Mouse (Mus musculus) inflammation-experienced regulatory T-cells, adult 6 months (primary cell): ENCODE results near the gene Galnt10. TPM values are rescaled to one million over a fixed set of nuclear protein-coding genes. Genes with fewer than 3 reads are reported as not detected.
A peak's percentile ranks its signal among the peaks of the same experiment; 100 is the strongest.

Experiments
- ATAC-seq: one replicate; pipeline ENCODE4 v1.8.0; 2017
- polyA plus RNA-seq, 3 experiments: library from polyadenylated mRNA; unstranded; fragments of 100-300 nt; shearing (Covaris generic); gene quantifications; one replicate each; pipeline ENCODE4 v1.2.1; 2017

The Galnt10 gene
- polyA plus RNA-seq, 3 experiments from 2014 or later = 2.8 to 5.2 (median 4.6) TPM

DNA sequence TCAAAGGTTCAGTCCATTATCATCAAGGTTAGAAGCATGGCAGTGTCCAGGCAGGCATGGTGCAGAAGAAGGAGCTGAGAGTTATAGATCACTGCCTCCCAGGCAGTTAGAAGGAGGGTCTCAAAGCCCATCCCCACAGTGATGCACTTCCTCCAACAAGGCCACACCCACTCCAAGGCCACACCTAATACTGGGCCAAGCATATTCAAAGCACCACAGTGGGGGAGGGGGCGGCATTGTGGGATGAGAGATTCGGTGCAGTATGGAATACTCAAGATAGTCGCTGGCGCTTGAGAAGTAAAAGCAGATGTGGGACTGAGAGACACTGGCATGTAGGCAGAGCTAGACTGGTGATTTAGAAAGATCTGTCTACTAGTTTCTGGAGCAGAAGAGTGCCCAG, 14.9 kb downstream of the Galnt10 start:
- no peak for ATAC-seq

DNA sequence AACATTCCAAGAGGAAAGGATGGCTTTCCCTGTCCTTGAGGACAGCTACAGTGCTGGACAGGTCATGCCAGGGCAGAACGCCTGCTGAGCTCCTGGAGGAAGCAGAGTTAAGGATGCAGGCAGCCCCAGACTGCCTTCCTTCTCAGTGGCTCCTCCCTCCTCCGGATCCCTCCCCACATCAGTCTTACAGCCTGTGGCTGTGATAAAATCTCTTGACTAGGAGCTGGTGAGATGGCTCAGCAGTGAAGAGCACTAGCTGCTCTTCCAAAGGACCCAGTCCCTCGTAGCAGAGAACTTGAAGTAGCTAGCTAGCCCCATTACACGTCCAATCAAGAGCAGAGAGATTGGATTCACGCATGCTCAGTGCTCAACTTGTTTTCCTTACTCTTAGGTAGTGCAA, 15.6 kb downstream of the Galnt10 start:
- peak; percentile 58 for ATAC-seq

DNA sequence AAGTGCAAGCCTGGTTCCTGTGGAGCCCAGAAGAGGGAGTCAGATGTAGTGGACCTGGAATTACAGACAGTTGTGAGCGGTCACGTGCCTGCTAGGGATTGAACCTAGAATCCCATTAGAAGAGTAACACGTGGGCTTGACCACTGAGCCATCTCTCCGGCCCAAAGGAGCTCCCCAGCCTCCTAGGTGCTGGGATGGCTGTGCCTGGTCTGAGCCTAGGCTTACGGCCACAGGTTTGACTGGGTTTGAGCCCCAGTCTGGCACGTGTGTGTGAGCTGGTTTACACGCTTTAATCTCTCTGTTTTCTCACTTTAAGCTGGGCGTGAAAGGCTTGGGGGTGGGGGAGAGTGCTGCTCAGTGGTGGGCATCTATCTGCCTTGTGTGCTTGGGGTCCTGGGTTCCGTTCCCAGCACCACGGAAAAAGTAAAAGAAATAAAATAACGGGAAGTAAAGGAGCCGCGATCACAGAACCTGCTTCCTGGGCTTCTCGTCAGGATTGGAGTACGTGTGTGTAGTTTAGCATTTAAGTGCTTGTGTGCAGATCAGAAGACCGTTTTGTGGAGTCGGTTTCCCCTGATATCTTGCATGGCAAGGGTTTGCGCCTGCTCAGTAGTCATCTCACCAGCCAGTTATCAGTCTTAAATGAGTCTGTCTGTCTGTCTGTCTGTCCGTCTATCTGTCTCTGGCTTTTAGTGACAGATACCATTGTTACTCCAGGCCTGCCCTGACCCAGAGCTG, 16.4 kb downstream of the Galnt10 start:
- no peak for ATAC-seq

DNA sequence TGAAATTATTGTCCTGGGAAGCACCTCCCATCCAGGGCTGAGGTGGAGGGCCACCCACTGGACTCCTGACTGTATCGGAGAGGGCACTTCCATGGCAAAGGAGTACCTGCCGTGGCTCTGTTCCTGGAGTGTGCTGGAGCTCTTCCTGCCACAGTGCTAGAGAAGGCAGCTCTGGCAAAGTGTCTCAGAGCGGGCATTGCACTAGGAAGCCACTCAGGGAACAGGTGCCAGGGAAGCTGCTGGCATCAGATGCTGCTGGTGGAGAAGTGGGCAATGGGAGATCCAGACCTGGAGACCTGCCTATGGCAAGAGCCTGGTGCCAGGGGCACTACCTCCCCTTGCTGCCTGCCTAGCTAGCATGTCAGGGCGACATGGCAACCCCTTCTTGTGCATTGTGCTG, 17.0 kb downstream of the Galnt10 start:
- ATAC-seq = no peak

DNA sequence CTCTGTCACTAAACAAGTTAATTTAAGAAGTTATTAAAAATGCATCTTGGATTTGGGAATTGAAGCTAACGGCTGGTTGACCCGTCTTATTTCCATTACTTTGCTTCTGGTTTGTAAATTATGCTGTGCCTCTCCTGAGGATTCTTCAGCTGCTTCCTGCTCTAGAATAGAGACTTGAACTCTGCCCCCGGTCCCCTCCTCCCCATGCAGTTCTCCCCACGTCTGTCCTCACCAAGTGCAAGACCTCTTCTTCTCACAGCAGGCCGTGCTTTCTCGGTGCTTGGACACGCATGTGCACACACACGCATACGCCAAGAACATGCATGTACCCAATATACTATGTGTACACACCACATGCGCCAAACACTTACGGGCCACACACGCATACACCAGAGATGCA, 18.0 kb downstream of the Galnt10 start:
- no peak for ATAC-seq

DNA sequence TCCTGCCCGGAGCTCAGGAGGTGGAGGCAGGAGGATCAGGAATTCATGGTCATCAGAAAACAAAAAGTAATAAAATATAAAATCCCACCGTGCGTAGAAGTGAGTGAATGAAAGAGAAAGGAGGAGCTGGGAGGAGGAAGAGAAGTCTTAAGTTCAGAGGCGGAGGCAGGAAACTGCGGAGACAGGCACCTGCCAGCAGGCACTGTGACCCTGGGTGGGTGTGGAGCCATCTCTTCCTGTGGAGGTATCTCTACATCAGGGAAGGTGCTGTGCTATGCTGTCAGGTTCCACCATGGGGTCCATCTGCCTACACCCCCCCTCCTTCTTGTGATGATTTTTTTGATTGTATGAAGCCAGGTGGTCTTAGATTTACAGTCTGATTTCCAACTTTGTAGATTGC, 19.5 kb downstream of the Galnt10 start:
- peak; percentile 76 for ATAC-seq

DNA sequence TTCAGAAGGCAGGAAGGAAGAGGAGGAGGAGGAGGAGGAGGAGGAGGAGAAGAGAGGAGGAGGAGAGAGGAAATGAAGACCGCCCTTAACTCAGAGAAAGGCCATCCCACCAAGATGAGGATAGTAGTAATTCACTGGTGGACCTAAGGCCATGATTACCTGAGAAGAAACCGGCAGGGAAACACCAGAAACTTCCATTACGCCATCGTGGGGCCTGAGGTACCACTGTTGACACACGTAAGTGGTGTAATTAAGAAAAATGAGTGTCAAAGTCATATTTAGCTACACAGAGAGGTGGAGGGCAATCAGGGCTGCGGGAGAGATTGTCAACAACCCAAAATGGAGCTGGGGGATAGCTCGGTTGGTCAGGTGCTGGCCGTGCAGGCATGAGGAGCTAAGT, 23.0 kb downstream of the Galnt10 start:
- no peak for ATAC-seq

DNA sequence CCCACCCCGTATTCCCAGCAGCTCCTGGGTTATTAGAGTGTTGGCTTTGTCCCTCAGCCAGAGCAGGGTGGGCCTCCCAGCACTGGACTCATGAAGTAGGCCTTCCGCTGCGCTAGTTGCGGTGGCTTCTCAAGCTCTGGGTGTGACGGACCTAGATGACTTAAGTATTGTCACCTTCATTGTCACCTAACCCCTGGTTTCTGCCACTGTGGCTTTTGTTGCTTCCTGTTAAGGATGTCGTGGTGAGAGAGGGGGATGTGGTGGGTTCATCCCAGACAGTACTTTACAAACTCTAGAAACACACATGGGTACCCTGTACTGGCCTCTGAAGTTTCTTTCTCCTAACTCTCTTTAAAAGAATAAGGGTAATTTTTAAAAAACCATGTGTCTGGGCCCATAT, 24.3 kb downstream of the Galnt10 start:
- ATAC-seq = peak; percentile 44

DNA sequence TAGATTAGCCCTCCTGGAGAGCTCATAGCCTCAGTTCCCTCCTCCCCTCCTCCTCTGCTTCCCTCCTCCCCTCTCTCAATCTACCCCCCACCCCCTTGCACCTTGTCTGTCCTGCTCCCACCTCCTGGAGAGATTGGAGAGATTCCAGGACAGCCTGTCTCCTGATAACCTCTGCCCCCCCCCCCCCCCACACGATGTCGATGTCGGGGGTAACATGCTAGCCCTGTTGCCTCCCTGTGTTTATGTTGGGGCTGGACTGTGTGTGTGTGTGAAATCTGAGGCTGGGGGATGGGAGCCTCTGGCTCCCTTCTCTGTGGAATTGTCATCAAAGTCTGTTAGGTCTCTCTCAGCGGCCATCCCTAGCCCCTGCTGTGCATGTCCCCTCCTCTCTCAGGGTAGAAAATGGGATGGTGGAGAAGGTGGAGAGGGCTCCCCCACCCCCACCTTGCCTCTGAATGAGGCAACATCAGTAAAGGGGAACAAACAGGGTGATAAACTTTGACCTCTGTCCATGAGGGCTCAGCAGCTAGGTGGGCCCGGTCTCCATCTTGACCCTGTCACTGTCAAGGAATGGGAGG, 26.0 kb downstream of the Galnt10 start:
- ATAC-seq = no peak

DNA sequence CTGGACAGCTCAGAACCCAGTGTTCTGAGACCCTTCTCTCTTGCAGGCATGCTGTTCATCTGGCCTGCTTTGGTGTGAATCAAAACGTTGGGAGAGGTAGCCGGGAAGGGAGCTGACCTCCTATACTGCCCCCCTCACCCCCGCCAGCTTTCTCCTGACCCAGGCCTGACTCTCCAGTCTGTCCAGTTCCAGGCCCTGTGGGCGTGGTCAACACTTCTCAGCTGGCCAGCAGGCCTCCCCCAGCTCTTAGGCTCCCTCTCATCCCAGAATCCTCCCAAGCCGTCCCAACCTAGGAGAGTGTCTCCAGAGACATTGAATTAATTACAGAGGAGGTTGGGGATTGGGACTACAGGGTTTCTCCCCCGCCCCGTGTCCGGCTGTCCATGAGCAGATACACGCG, 26.6 kb downstream of the Galnt10 start:
- no peak for ATAC-seq

DNA sequence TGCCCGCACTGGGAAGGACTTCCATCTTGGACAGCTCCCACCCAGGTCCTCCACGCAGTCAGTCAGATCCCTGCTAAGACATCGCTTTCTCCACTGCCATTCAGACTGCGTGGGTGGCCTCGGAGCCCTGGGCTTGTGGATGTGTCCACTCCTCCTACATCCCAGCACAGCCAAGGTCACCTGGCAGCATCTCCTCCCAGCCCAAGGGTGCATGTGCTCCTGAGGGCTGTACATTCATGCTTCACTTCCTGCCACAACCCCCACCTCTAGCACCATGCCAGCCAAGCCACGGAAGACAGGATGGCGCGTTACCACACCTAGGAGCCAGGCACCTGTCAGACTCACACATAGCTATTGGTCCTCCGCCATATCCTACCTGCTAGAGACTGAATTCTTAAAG, 27.8 kb downstream of the Galnt10 start:
- peak; percentile 82 for ATAC-seq

DNA sequence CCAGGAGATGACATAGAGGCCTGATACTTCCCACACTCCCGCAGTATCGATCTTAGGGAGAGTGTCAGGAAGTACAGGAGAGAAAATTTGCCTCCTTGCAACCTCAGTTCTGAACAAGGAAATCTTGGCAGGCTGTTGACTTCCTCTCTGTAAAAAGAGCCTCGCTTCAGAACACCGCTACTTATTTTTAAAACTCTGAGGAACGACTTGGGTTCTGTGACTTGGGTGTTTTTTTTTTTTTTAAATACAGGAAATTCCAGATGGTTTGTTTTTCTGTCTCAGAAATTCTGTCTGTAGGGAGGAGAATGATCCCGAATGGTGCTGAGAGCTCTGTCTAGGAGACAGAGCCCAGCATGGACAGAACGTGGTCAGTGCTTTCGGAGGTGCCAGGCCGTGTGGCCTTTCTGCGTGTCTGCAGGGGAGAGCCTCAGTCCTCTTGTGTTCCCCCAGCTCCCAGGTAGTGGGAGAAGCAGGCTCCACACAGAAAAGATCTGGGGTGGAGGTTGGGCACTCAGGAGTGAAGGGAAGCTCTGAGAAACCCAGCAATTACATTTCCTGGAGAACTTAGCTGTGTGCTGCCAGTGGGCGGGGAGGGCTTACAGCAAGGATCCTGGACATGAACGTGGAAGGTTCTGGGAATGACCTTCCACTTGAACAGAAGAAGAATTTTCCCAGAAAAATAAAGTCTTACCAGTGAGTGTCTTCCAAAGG, 28.9 kb downstream of the Galnt10 start:
- no peak for ATAC-seq

DNA sequence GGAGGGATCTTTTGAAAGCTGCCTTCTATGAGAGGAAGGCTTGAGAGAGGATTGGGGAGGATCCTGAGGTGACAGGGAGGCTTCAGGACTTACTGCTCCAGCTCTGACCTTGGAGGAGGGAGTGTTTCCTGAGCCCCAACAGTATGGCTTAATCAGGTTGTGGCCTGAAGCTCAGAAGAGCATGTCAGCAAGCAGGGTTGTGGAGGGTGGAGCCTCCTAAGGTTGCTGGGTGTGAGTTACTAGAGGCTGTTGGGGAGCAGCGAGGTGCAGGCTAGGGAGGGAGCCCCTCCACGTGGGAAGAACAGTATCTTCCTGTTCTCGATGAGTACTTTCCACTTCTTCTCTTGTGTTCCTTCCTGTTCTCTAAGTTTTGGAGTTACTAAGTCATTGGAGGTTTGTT, 32.0 kb downstream of the Galnt10 start:
- ATAC-seq = no peak

DNA sequence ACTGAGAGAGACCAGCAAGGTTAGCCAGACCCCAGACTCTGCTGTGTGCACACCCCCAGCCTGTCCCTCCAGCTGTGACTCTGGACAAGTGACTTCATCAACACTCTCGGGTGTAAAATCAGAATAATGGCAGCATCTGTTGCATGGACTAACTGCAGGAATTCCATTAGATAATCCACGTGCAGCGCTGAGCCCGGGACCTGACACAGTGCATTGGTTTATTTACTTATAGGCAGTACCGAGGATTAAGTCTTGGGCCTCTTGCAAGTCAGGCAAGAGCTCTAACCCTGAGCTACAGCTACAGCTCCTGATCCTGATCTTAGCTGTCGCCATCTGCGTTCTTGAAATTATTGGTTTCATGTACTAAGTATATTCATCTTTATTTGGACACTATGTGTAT, 37.3 kb downstream of the Galnt10 start:
- ATAC-seq = no peak

DNA sequence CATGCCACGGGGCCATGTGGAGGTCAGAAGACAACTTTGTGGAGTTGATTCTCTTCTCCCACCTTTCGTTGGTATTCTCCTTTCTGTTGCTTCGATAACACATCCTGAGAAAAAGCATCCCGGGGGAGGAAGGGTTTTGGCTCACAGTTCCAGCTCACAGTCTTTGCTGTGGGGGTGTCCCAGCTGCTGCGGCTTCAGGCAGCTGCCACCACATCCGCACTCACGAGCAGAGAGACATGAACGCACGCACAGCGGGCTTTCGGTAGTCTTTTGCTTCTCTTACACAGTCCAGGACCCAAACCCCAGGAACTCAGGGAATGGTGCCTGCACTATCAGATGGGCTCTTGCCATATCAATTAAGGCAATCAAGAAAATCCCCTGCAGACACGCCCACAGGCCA, 37.9 kb downstream of the Galnt10 start:
- ATAC-seq = peak; percentile 51

DNA sequence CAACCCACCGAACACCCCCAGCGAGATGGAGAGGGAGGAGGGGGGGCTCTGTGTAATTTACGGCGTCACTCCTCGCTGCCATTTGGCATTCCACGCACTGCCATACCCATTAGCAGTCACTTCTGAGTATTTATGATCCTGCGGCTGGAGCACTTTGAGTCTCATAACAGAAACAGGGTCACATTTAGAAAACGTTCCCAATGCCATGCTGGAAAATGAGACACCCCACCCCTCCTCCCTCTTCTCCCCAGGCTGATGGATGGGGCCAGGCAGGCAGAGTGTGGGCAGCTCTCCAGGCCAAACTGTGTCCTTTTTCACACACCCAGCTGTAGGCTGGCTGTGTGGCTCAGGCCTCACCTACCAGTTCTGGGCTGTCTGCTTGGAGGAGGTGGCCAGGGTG, 38.7 kb downstream of the Galnt10 start:
- ATAC-seq = no peak

DNA sequence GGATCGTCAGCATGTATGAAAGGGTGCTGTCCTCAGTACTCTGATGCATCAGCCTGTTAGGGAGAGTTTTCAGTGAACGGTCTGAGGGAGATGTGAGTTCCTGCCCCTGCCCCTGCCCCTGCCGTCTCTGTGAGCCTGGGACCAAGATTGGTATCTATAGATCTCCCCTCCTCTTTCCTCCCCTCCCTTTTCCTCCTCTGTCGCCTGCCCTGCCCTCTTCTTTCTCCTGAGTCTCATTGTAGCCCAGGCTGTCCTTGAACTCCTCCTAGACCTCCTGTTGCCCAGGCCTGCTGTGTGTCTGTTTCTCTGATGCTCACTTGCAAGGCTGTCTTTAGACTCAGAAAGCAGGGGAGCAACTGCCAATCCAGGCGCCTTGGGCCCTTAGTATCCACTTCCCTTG, 39.6 kb downstream of the Galnt10 start:
- peak; percentile 19 for ATAC-seq

DNA sequence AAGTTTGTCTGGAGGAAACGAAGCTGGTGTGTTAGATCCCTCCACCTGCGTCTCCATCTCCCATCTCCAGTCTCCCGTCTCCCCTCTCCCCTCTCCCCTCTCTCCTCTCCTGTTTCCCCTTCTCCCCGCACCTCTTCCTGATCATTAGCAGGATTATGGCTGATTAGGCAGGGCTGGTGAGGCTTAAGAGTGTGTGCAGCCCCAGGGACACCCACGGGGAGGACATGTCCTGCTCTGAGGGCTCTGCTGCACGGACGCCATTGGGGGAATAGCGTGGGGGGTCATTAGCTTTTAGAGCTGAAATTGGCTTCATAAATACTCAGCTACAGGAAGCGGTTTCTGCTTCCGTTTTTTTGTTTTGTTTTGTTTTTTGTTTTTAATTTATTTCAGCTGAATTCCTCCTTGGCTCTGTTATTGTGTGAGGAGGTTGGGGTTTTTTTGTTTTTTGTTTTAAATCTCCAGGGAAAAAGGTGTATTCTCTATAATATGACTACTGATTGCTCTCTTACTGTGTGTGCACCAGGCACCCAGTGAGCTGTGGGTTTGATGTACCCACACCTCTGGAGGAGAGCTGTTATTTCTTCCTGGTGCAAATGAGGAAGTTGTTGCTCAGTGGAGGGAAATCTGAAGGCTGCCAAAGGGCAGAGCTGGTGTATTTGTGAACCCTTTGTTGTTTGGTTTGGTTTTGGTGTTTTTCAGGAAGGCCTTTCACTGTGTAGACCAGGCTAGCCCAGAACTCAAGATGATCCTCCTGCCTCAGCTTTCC, 40.6 kb downstream of the Galnt10 start:
- ATAC-seq = peak; percentile 45

DNA sequence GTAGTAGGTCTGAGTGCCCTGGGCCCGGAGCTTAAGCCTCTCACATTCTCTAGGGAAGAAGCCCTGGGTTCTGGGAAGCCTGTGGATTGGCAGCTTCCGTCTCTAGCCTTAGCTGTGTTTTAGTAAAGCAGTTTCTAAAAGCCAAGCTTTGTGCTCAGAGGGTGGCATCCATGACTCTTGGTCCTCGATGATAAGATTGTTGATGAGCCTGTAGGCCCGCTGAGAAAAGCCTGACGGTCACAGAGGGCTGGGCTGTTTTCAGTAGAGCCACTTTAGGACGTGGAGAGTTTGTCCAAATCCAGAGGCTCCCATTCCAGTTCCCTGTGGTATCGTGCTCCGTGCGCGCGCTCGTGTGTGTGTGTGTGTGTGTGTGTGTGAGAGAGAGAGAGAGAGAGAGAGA, 41.6 kb downstream of the Galnt10 start:
- no peak for ATAC-seq

DNA sequence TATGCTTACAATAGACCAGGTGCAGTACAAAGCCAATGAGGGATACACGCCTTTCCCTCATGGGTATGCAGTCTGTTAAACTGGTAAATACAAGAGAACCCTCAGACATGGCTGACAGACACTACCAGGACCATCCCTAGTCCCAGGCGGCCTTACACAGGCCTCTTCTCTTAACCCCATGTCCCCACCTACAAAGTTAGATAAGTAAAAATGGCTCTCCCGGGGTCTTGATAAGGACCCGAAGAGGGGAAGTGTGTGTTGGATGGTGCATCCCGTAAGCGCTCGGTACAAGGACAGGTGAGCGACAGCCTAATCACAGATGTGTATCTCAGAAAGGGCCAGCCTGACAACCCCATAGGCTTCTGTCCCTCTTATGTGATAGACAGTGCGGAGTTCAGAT, 42.0 kb downstream of the Galnt10 start:
- no peak for ATAC-seq

DNA sequence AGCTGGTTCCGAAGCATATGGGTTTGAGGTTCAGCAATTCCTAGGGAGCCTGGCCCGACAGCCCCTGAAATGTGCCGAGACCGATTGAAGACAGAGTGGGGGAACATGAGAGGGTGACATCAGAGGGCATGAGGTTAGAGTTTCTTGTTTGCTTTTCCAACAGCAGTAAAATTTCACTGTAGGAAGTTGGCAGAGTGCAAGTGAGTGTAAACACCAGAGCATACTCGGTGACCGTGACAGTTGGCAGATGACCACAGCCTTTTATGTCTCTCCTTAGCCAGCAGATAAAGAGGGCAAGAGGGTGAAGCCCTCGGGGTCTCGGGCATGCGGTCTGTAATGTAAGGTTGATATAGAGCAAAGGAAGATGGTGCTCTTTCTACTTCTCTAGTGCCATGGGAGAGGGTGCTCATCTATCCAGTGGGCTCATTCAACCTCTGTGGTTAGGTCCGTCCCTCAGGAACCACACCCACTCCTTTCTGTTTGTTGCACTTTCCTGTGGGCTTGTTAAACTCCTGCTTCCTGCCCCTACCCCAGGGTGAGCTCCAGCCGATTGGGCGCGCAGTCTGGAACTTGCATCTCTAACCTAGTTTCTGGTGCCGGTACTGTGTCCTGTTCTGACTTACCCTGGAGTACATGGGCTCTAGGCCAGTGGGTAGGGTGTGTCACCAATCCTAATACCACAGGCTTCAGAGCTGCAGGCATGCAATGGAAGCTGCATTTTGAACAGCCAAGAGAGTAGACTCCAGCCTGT, 43.1 kb downstream of the Galnt10 start:
- no peak for ATAC-seq

DNA sequence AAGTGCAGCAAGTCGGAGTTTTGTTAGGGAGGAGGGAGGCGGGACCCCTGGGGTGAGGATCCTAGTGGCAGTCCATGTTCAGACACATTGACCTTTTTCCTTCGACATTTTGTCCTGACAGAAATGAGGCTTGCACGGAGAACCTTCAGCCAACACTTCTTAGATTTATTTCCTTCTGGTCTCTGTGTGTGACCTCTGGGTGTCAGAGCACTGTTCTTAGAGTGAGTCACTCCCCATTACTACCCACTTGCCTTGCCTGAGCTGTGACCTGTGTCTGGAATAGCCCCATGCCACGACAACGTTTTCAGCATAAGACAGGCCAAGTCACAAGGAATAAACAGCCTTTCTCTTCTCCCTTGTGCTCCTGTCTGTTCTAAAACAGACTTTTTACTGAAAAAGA, 44.6 kb downstream of the Galnt10 start:
- no peak for ATAC-seq

DNA sequence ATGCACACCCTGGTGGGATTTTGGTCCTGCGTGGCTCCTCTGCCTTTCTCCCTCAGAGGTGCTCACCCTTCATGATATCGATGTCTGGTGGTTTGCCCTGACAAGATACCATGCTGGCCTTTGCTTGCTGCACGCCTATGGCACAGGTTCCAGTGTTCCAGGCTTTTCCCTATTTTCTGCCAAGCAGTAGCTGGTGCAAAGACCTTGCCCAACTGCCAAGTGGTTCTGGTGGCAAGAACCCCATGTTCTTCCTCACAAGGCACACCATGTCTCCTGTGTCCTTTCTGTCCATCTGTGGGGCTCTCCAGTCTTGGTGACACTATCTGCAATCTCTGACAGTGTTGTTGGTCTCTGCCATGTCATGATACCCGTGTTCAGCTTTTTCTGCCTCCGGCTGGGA, 45.6 kb downstream of the Galnt10 start:
- no peak for ATAC-seq
